Mouse (Mus musculus) adipose tissue, adult 10 weeks (tissue): ENCODE data around the gene 1700020A23Rik. TPM values are rescaled to one million over a fixed set of nuclear protein-coding genes. Genes with fewer than 3 reads are reported as not detected.

Source experiments
- polyA plus RNA-seq: library from polyadenylated mRNA; stranded (reverse); fragments of 350-450 nt; fragmentation: Illumina TruSeq; extraction: RNeasy Lipid Tissue Mini Kit (QIAGEN cat#74804); gene quantifications from one replicate; pipeline ENCODE4 v1.2.3, GENCODE M21; 2014; ENCODE audit warnings: low read depth, low replicate concordance

1700020A23Rik gene
- polyA plus RNA-seq, result 2.7 TPM

DNA sequence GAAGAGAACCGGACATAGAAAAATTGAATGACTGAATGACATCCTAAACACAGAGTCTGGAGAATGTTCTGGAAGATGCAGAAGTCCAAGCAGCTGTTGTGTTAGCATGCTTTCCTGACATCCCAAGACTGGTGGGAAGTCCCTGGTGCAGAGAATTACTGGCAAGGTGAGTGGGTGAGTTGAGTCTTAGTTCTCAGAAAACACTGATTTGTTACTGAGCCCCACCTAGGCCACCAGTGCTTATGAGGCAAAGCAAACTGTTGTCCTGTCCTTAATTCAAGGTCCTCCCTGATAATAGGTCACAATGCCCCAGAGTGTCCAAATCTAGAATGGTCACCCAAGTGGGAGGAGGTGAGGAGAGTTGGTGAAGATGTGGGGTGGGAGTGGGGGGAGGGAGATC is at the start of gene 1700020A23Rik, which contains the start of gene Gm28372:
Gene 1700020A23Rik (plus strand): TSS at position 321 of the 400 bp plus-strand sequence.
Gene Gm28372 (plus strand): TSS at position 301 of the 400 bp plus-strand sequence.

DNA sequence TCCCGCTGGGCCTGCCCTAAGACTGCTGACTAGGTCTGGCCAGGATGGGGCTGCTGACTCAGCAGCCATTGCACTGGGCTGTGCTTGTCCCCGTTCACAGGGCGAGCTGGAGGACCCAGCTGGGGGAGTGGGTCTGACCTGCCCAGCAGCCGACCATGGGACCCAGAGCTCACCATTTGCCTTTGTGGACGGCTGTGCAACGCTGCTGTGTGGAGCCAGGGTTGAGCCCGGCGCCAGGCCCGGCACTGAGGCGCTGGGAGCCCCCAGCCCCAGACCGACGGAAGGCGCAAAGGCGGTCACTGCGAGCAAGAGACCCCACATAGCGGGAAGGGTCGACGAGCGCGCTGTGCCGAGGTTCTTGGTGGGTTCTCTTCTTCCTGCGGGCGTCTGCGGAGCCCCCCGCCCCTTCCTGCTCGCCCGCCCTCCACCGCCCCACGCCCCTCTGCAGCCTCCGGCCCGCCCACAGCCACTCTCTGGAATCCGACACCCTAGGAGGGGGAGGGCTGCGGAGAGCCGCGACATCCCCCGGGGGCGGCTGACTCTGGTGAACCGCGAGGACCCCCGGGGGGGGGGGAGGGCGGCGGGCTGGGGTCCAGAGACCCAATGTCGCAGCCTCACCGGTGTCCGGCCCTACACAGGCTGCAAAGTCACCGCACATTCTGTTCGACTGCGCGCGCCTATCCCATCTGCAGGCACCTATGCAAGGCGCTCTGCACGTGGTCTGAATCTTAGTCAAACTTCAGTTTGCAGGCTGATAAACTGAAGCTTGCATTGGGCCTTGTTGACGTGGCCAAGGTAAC is 7.7 kb upstream of the 1700020A23Rik start, which contains the start of gene Cpxm1:
Gene Cpxm1 (minus strand): TSS at position 389 of the 800 bp plus-strand sequence.

DNA sequence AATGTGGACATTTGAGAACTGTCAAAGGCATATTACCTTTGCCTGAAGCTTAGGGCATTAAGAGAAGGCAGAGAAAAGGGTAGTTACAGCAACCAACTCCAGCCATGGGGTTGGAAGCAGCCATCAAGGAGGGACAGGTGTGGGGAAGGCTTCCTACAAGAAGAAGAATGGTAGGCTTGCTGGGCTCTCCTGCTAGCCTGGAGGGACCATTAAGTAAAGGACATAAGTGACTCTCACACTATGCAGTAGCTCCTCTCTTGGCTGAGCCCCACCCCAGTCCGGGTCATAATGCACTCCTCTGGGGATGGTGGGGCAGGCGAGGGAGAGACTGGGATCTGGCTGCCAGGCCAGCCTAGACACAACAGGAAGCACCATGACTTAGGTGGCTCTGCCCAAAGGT is 1.1 kb downstream of the 1700020A23Rik start, which contains the start of gene Tmem239:
Gene Tmem239 (plus strand): TSS at position 301 of the 400 bp plus-strand sequence.

GRCm38 (mm10) chr2:130424126-130424853 is 19.2 kb downstream of the 1700020A23Rik start, which contains the start of the genes Vps16 and Pced1a:
TSS of gene Vps16 (plus strand) at chr2:130424339.
TSS of gene Pced1a (minus strand) at chr2:130424701.

GRCm38 (mm10) chr2:130449794-130450433 is 44.9 kb downstream of the 1700020A23Rik start, which contains the start of gene Ptpra:
TSS of gene Ptpra (plus strand) at chr2:130450278.

Other genes with a start within 250 kb of the 1700020A23Rik start
- 137 TPM for gene Snrpb, start 225.9 kb upstream of the 1700020A23Rik start, polyA plus RNA-seq
- not detected for gene Tmc2, start 210.1 kb upstream of the 1700020A23Rik start, polyA plus RNA-seq
- gene Nop56, start 130.8 kb upstream of the 1700020A23Rik start, polyA plus RNA-seq, result 64.9 TPM
- 137 TPM for gene Idh3b, start 120.7 kb upstream of the 1700020A23Rik start, polyA plus RNA-seq
- gene Ebf4, start 110.1 kb upstream of the 1700020A23Rik start, polyA plus RNA-seq, result 2.3 TPM
- gene Cpxm1, start 7.7 kb upstream of the 1700020A23Rik start, polyA plus RNA-seq, result 46.6 TPM
- not detected for gene Gm28372, start within 50 bp of the 1700020A23Rik start, polyA plus RNA-seq
- gene Tmem239, start 1.2 kb downstream of the 1700020A23Rik start, polyA plus RNA-seq, result 3.5 TPM
- 44.2 TPM for gene Vps16, start 19.1 kb downstream of the 1700020A23Rik start, polyA plus RNA-seq
- 15.7 TPM for gene Pced1a, start 19.4 kb downstream of the 1700020A23Rik start, polyA plus RNA-seq
- 78.3 TPM for gene Ptpra, start 45.0 kb downstream of the 1700020A23Rik start, polyA plus RNA-seq
- 42.6 TPM for gene Mrps26, start 158.5 kb downstream of the 1700020A23Rik start, polyA plus RNA-seq
- not detected for gene Oxt, start 170.9 kb downstream of the 1700020A23Rik start, polyA plus RNA-seq
- not detected for gene Avp, start 177.3 kb downstream of the 1700020A23Rik start, polyA plus RNA-seq
- 4.8 TPM for gene Fastkd5, start 224.8 kb downstream of the 1700020A23Rik start, polyA plus RNA-seq
- 4.7 TPM for gene Ubox5, start 224.8 kb downstream of the 1700020A23Rik start, polyA plus RNA-seq
- 11.3 TPM for gene Lzts3, start 237.5 kb downstream of the 1700020A23Rik start, polyA plus RNA-seq